Mouse (Mus musculus) adrenal gland, adult (tissue): ENCODE results near the gene 1700088E04Rik.

ENCODE experiments used
- DNase-seq, 2 experiments: peaks; one replicate each; pipeline ENCODE4 v3.0.0; 2022 to 2023; ENCODE audit warnings: low spot score in 1 of 2; ENCODE audit not compliant: inconsistent age in 2 of 2

1700088E04Rik gene

GRCm38 (mm10) chr15:79101531-79101930, 39.5 kb downstream of the 1700088E04Rik start:
- no peak for DNase-seq

DNA sequence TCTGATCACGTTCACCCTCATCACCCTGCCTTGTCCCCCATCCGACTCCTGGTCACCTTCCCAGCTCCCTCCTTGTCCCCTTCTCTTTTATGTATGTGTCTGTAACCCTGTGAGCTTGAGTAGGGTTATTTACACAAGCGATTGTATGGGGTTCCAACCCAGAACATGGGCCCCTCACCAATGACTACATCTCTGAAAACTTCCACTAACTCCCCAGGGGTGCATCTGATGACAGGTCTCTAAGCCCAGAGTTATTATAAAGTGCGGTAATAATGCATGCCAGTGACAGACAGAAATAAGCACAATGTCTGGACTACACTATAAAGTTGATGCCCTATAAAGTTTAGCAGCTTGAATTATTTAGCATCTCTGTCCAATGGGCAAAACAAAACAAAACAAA, 40.7 kb downstream of the 1700088E04Rik start:
- no peak for DNase-seq

DNA sequence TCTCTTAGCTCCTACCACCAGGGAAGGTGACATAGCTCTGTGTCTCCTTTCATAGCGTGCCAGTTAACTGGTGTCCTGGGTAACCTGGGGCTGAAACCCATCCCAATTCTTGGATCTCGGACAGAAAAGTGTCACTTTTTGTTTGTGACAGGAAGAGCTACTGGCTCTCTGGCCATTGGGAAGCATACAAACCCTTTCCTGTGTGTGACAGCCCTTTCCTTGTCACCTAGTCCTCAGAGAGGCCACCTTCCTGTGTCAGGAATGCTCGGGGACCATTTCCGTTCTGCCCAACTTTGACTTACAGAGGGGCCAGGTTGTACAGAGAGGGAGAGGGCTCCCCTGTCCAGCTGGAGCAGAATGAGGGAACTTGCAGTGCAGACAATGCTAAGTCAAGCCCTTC, 41.6 kb downstream of the 1700088E04Rik start:
- peak in 1 of 2 experiments; percentile 61 for DNase-seq

DNA sequence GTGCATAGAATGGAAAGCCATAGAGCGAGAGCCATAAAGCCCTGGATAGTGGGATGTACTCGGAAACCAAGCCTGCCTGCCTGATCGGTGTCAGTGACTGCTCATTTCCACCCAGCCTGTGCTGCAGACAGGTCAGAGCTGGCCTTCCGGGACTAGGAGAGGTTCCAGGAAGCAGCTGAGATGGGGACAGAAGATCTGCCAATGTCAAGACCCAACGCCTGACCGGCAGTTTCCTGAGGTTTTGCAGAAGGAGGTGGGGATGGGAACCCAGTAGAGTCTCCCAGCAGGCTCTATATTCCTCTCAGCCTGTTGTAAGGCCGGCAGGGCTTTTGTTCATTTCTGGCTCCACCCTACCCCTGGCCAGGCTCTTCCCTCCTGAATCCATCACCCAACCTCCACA, 42.2 kb downstream of the 1700088E04Rik start:
- peak in 1 of 2 experiments; percentile 72 for DNase-seq

DNA sequence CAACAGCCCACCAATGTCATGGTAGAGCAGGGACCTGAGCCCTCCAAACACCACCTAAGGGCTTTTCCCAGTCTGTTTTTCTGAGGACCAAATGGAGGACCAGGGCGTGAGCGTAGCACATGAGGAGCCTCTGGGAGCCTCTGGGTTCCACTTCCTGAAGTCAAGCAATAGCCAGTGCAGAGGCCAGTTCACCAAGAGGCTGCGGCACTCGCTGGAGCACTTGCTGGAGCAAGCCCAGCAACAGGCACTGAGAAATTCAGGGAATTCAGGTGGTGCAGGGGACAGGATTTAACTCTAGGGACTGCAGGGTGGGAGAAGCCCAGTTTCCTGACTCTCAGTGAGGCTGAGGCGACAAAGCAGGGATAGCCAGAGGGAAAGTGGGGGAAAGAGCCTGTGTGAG, 42.8 kb downstream of the 1700088E04Rik start:
- peak in 1 of 2 experiments; percentile 56 for DNase-seq

GRCm38 (mm10) chr15:79097611-79098025, 43.4 kb downstream of the 1700088E04Rik start:
- DNase-seq, result peak; percentile 78 to 88

DNA sequence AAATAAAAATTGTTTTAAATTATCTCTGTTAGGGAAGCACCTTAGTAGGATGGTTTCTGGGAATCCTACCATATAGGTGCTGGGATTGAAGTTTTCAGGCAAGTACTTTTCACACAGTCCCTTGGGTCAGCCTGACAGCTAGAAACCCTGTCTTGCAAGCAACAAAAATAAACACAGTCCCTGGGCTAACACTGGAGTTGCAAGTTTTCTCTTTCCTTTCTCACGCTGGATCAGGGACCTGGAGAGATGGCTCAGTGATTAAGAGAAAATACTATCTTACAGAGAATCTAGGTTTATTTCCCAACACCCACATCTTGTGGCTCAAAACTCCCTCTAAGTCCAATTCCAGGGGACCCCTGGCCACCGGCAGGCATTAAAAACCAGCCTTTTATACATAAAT, 43.9 kb downstream of the 1700088E04Rik start:
- DNase-seq, result peak in 1 of 2 experiments; percentile 55

DNA sequence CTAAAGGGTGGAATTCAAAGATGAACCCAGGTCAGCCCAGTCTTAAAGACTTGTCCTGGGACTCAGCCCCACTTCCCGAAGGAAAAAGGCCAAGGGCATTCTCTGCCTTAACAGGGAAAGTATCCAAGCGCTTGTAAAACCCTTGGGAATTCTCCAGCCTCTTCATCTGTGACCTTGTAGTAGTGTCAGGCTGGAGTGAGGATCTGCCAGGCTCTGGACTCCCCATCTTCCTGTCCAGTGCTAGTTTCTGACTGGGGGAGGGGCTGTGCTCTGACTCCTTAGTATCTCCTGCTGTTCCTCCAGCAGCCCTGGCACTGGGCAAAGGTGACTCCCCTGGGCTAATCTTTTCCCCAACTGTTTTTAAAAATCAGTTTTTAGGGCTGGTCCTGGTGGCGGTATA, 44.5 kb downstream of the 1700088E04Rik start:
- peak; percentile 56 to 78 for DNase-seq

DNA sequence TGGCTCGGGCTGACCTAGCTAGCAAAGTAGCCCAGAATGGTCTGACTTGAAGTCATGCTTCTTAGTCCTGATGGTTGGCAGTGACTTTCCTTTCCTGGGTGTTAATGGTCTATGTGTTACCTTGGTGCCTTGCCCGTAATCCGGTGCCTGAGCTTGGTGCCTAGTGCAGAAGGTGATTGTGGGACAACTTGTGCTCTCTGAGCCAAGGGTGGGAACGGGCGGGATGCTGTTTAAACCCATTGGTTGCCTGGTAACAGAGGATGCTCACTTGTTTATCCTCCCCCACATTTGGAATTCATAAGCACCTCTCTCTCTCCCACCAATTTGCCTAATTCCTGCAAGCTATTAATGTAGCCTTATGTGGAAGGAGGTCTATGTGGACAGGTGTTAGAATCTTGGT, 45.6 kb downstream of the 1700088E04Rik start:
- no peak for DNase-seq

DNA sequence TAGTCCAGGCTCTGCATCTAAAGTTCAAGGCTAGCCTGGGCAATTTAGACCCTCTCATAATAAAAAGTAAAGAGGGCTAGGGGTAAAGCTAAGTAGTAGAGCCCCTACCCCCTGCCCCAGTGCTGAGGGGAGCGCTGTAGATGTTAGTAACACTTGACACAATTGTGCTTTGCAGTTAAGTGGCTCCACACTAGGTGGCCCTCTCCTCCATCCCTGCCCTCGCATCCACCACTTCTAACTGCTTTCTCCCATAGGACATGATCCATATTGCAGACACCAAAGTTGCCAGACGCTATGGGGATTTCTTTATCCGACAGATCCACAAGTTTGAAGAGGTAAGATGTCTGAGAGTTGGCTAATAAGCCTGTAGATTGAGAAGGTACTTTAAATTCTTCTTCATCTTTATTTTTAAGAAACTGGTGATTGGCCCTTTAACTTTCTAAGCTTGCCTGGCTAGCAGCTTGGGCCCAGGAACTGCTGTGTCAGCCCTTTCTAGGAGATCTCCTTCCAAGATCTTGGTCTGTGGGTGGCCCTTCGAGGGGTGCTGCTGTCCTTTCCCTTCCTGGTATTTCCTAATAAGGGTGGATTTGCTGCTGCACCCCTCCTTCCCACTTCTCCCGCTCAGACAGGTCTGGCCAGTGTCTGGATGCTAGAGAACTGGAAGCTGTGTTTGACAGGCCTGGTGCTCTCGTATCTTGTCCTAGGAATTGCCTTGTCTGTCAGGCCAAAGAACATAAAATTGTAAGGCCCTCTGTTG, 47.8 kb downstream of the 1700088E04Rik start:
- peak; percentile 49 to 83 for DNase-seq

DNA sequence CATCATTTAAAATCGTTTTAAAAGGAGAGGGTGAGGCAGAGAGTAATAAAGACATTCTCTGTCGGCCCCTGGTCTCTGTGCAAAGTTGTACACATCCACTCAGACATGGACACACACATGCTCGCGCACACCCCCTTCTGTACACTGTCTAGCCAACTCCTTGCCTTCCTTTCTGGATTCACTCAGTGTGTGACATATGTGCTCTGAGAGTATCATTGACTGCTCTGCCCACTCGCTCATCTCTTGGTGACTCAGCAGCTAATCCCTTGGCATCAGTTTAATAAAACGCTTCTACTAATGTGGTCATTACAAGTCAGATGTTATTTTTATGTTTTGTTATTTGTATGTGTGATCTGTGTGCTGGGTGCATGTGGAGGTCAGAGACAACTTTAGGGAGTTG, 48.8 kb downstream of the 1700088E04Rik start:
- DNase-seq, result no peak

GRCm38 (mm10) chr15:79079567-79079966, 61.5 kb downstream of the 1700088E04Rik start:
- DNase-seq, result no peak
